Mouse (Mus musculus) common myeloid progenitor, adult 5-6 weeks (primary cell): ENCODE results near the gene Fcor. TPM values are rescaled to one million over a fixed set of nuclear protein-coding genes. Genes with fewer than 3 reads are reported as not detected.

Experiments used
- ATAC-seq: replicated peaks from 2 replicates; pipeline ENCODE4 v1.8.0; 2016; ENCODE audit warnings: low read depth, mild to moderate bottlenecking, moderate TSS enrichment, inconsistent platforms; ENCODE audit not compliant: poor library complexity, severe bottlenecking
- total RNA-seq: library from RNA; stranded (forward); fragments of 200-1000, 187-1606 nt; gene quantifications from 2 replicates; pipeline ENCODE4 v1.2.3, GENCODE M21; 2017

Fcor gene
- total RNA-seq = 0.87 and 1.4 TPM in 2 replicates

- ATAC-seq = peak; percentile 70
These were observed at the start of gene Fcor for GRCm38 (mm10) chr8:3671980-3672491. TSS of gene Fcor (minus strand) at chr8:3672362.

- no peak for ATAC-seq
These were observed 48.9 kb upstream of the Fcor start for GRCm38 (mm10) chr8:3721041-3721440.

GRCm38 (mm10) chr8:3720551-3720950 is 48.4 kb upstream of the Fcor start, which contains the start of gene Clec4g:
TSS of gene Clec4g (minus strand) at chr8:3720651.
- no peak for ATAC-seq

- peak; percentile 100 for ATAC-seq
These were observed 46.4 kb upstream of the Fcor start for GRCm38 (mm10) chr8:3718559-3718958.

- ATAC-seq = no peak
These were observed 45.3 kb upstream of the Fcor start for GRCm38 (mm10) chr8:3717321-3717954.

- peak; percentile 93 for ATAC-seq
These were observed 39.5 kb upstream of the Fcor start for GRCm38 (mm10) chr8:3711646-3712045.

GRCm38 (mm10) chr8:3710312-3710711 is 38.1 kb upstream of the Fcor start:
- ATAC-seq = no peak

- no peak for ATAC-seq
These were observed 35.4 kb upstream of the Fcor start for GRCm38 (mm10) chr8:3707611-3708010.

GRCm38 (mm10) chr8:3705711-3706110 is 33.5 kb upstream of the Fcor start:
- peak; percentile 55 for ATAC-seq

- ATAC-seq = peak; percentile 85
These were observed 29.3 kb upstream of the Fcor start for GRCm38 (mm10) chr8:3701491-3701890.

- no peak for ATAC-seq
These were observed 22.0 kb upstream of the Fcor start, which contains the start of gene Fcer2a for GRCm38 (mm10) chr8:3694121-3694520. TSS of gene Fcer2a (minus strand) at chr8:3694175.

- no peak for ATAC-seq
These were observed 18.6 kb upstream of the Fcor start for GRCm38 (mm10) chr8:3690774-3691173.

- ATAC-seq = peak; percentile 57
These were observed 15.4 kb upstream of the Fcor start for GRCm38 (mm10) chr8:3687537-3687936.

- no peak for ATAC-seq
These were observed 13.3 kb upstream of the Fcor start for GRCm38 (mm10) chr8:3685422-3685821.

GRCm38 (mm10) chr8:3684530-3684929 is 12.4 kb upstream of the Fcor start:
- no peak for ATAC-seq

GRCm38 (mm10) chr8:3683408-3684176 is 11.4 kb upstream of the Fcor start:
- ATAC-seq = peak; percentile 51

- no peak for ATAC-seq
These were observed 10.3 kb upstream of the Fcor start for GRCm38 (mm10) chr8:3682435-3682834.

- ATAC-seq = no peak
These were observed 7.5 kb upstream of the Fcor start for GRCm38 (mm10) chr8:3679656-3680055.

GRCm38 (mm10) chr8:3679236-3679635 is 7.1 kb upstream of the Fcor start:
- no peak for ATAC-seq

GRCm38 (mm10) chr8:3678831-3679230 is 6.7 kb upstream of the Fcor start:
- no peak for ATAC-seq

GRCm38 (mm10) chr8:3676993-3677579 is 4.9 kb upstream of the Fcor start:
- ATAC-seq = peak; percentile 39
